Mouse (Mus musculus): ENCODE results near the gene Trim69. TPM values are rescaled to one million over a fixed set of nuclear protein-coding genes. Genes with fewer than 3 reads are reported as not detected.
"Not testable (repeated sequence)": the region's sequence is repeated elsewhere in the genome, so short reads cannot be mapped to it uniquely, and the experiment has no call there.

The Trim69 gene
- polyA plus RNA-seq, 1 experiment from 2014 or later = not detected

DNA sequence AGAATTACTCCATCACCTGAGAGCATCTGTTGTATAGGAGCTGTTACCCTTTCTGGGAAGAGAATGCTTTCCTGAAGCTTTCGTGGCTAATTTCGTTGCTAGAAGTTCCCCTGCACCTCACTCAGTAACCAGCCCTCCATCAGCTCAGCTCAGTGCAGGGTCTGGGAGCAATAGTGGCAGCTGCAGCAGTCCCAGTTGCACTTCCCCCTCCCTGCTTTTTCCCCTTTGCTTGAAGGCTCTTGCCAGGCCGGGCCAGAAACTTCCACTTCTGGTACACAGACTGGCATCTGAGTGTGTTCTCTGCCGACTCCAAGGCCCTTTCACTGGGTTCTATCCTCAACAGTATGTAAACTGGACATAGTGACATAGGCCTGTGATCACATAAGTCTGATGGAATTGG, 24.6 kb downstream of the Trim69 start:
- peak; percentile 28 for DNase-seq (ENCODE audit: low spot score, missing footprints)
- H3K9me3 ChIP-seq (ENCODE audit: control insufficient read depth, low read length) = no peaks in the 10 kb centered on the region
- ATAC-seq (ENCODE audit: low FRiP score) = no peak
- no peak overlapping the region for H3K27ac ChIP-seq (ENCODE audit: low read depth, low read length)
- WGBS = 87% methylated on average over 4 of the region's 4 CpGs
- no peaks in the 10 kb centered on the region for H3K27me3 ChIP-seq (ENCODE audit: control insufficient read depth, insufficient read depth, low read length)
- H3K9ac ChIP-seq (ENCODE audit: low read length) = no peak overlapping the region
- no peak overlapping the region for H3K4me3 ChIP-seq (ENCODE audit: low read depth, low read length)
- H3K4me2 ChIP-seq = no peak overlapping the region
- H3K4me1 ChIP-seq (ENCODE audit: control insufficient read depth, insufficient read depth, low read length) = no peaks in the 10 kb centered on the region
- H3K36me3 ChIP-seq (ENCODE audit: control insufficient read depth, insufficient read depth, low read length) = no peaks in the 10 kb centered on the region

DNA sequence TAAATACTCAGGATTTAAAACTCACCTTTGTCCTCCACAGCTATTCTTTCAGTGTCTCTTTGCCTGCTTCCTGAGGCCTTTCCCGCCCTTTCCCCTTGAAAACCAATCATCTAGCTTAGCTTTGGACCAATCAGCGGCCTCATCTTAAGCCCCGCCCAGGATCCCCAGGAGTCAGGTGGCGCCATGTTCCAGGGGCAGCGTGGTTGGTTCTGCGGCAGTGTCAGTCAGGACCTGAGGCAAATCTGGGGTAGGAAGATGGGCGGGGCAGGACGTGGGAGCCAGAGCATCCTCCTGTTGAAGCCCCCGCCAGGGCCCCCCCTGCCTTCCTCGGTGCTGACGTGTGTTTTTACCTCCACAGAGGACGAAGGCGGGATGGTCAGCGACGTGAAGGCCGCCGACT, 25.6 kb downstream of the Trim69 start, which contains the start of the genes Patl2 and Terb2:
Gene Patl2, minus strand, starts transcription at position 84 of the 400 bp plus-strand sequence.
Gene Terb2, plus strand, starts transcription at position 167 of the 400 bp plus-strand sequence.
- Histone ChIP-seq H3K27me3 (ENCODE audit: control insufficient read depth, insufficient read depth, low read length) (no peaks in the 10 kb centered on the region), H3K4me3 (ENCODE audit: low read depth, low read length) (no peak within 1 kb of the TSS), H3K9ac (ENCODE audit: low read length) (no peak within 1 kb of the TSS), H3K27ac (ENCODE audit: low read depth, low read length) (no peak within 1 kb of the TSS), H3K4me1 (ENCODE audit: control insufficient read depth, insufficient read depth, low read length) (no peaks in the 10 kb centered on the region), H3K4me2 (no peak within 1 kb of the TSS), H3K36me3 (ENCODE audit: control insufficient read depth, insufficient read depth, low read length) (no peaks in the 10 kb centered on the region), H3K9me3 (ENCODE audit: control insufficient read depth, low read length) (no peaks in the 10 kb centered on the region)
- 76% methylated on average over 17 of the region's 17 CpGs for WGBS
- peak; percentile 64 for DNase-seq (ENCODE audit: low spot score, missing footprints)
- ATAC-seq (ENCODE audit: low FRiP score) = no peak

DNA sequence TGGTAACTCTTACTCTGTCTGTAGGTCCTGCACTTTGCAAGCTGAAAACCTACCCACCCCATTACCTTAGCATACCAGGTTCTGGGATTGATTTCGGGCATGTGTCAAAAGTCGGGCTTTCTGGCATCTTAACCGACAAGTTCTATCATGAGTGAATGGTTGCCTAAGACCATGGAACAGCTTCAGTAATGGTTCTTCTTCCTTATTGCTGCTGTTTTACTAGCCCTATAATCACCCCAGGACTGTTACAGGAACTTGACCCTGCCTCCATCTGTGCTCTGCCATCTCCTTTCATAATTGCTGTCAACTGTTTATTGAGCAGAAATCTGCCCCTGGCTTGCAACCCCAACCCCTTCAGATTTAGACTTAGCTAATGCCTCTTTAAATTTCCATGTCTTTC, 26.3 kb downstream of the Trim69 start:
- Histone ChIP-seq H3K27me3 (ENCODE audit: control insufficient read depth, insufficient read depth, low read length) (no peaks in the 10 kb centered on the region), H3K9me3 (ENCODE audit: control insufficient read depth, low read length) (no peaks in the 10 kb centered on the region)
- 98% methylated on average over 3 of the region's 3 CpGs for WGBS

DNA sequence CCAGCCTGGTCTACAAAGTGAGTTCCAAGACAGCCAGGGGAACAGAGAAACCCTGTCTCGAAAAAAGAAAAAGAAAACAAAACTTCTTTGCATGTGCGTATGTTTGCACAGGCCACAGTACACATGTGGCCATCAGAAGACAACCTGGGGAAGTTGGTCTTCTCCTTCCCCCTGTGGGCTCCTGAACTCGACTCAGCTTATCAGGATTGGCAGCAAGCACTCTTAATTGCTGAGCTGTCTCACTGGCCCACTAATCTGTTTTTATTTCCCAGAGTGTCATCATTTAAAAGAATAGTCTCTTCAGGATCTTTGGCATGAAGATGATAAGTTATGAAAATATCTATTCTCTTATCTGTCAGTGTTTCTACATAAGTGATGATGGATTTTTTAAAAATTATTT, 31.3 kb downstream of the Trim69 start:
- 88% methylated on average over 3 of the region's 3 CpGs for WGBS
- no peak overlapping the region for H3K4me2 ChIP-seq
- ATAC-seq (ENCODE audit: low FRiP score) = no peak
- no peak overlapping the region for H3K27ac ChIP-seq (ENCODE audit: low read depth, low read length)
- H3K9ac ChIP-seq (ENCODE audit: low read length) = no peak overlapping the region
- H3K27me3 ChIP-seq (ENCODE audit: control insufficient read depth, insufficient read depth, low read length) = no peaks in the 10 kb centered on the region
- H3K4me1 ChIP-seq (ENCODE audit: control insufficient read depth, insufficient read depth, low read length) = no peaks in the 10 kb centered on the region
- no peaks in the 10 kb centered on the region for H3K36me3 ChIP-seq (ENCODE audit: control insufficient read depth, insufficient read depth, low read length)
- no peaks in the 10 kb centered on the region for H3K9me3 ChIP-seq (ENCODE audit: control insufficient read depth, low read length)
- H3K4me3 ChIP-seq (ENCODE audit: low read depth, low read length) = no peak overlapping the region
- DNase-seq (ENCODE audit: low spot score, missing footprints) = no peak

More for the DNA sequence above, 26.3 kb downstream of the Trim69 start:
- DNase-seq (ENCODE audit: low spot score, missing footprints) (peak; percentile 59), ATAC-seq (ENCODE audit: low FRiP score) (no peak)
- no peak overlapping the region for H3K9ac ChIP-seq (ENCODE audit: low read length)
- H3K27ac ChIP-seq (ENCODE audit: low read depth, low read length) = no peak overlapping the region
- H3K4me1 ChIP-seq (ENCODE audit: control insufficient read depth, insufficient read depth, low read length) = no peaks in the 10 kb centered on the region
- no peak overlapping the region for H3K4me2 ChIP-seq
- no peaks in the 10 kb centered on the region for H3K36me3 ChIP-seq (ENCODE audit: control insufficient read depth, insufficient read depth, low read length)
- no peak overlapping the region for H3K4me3 ChIP-seq (ENCODE audit: low read depth, low read length)

DNA sequence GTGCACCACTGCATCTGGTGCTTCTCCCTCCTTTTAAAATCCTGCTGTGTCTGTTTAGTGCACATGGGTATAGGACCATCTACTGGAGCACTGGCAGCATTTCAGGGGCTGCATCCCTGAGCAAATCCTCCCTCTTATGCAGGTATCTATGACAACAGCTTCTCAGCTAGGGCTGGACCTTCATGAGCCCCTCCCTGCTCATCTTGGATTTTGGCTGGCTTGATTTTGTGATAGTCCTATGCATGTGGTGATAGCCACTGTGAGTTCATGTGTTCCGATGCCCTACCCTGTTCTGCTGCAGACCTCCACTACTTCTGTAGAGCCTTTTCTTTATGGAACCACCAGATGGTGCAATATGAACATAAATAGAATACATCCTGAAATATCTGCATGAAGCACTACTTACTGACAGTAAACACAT, 34.0 kb downstream of the Trim69 start:
- Histone ChIP-seq H3K4me2 (no peak overlapping the region), H3K4me3 (ENCODE audit: low read depth, low read length) (no peak overlapping the region), H3K9ac (ENCODE audit: low read length) (no peak overlapping the region), H3K9me3 (ENCODE audit: control insufficient read depth, low read length) (no peaks in the 10 kb centered on the region), H3K36me3 (ENCODE audit: control insufficient read depth, insufficient read depth, low read length) (no peaks in the 10 kb centered on the region), H3K27me3 (ENCODE audit: control insufficient read depth, insufficient read depth, low read length) (no peaks in the 10 kb centered on the region), H3K4me1 (ENCODE audit: control insufficient read depth, insufficient read depth, low read length) (no peaks in the 10 kb centered on the region), H3K27ac (ENCODE audit: low read depth, low read length) (no peak overlapping the region)
- 71% methylated on average over 1 of the region's 1 CpGs for WGBS
- DNase-seq (ENCODE audit: low spot score, missing footprints) (peak; percentile 84), ATAC-seq (ENCODE audit: low FRiP score) (no peak)

DNA sequence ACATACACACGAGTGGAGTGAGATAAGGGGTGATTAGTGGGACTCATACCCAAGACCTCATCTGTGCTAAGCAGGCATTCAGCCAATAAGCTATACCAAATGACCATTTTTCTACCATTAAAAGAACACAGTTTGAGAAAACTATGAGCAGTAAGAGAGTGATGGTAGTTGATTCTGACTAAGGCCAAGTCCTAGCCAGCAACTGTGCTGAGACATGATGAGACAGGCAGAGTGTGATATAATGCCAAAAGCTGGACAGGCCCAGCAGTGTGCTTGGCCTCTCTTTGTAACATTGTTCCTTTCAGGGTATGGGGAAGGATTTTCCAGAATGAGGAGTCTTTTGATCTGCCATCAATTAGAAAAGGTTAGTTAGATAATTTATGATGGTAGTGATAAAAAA, 41.0 kb downstream of the Trim69 start:
- Histone ChIP-seq H3K36me3 (ENCODE audit: control insufficient read depth, insufficient read depth, low read length) (no peaks in the 10 kb centered on the region), H3K9me3 (ENCODE audit: control insufficient read depth, low read length) (no peaks in the 10 kb centered on the region), H3K4me2 (no peak overlapping the region), H3K4me1 (ENCODE audit: control insufficient read depth, insufficient read depth, low read length) (no peaks in the 10 kb centered on the region), H3K27ac (ENCODE audit: low read depth, low read length) (no peak overlapping the region), H3K4me3 (ENCODE audit: low read depth, low read length) (no peak overlapping the region), H3K27me3 (ENCODE audit: control insufficient read depth, insufficient read depth, low read length) (no peaks in the 10 kb centered on the region), H3K9ac (ENCODE audit: low read length) (no peak overlapping the region)
- 83% methylated on average over 1 of the region's 1 CpGs for WGBS
- DNase-seq (ENCODE audit: low spot score, missing footprints) (no peak), ATAC-seq (ENCODE audit: low FRiP score) (no peak)

DNA sequence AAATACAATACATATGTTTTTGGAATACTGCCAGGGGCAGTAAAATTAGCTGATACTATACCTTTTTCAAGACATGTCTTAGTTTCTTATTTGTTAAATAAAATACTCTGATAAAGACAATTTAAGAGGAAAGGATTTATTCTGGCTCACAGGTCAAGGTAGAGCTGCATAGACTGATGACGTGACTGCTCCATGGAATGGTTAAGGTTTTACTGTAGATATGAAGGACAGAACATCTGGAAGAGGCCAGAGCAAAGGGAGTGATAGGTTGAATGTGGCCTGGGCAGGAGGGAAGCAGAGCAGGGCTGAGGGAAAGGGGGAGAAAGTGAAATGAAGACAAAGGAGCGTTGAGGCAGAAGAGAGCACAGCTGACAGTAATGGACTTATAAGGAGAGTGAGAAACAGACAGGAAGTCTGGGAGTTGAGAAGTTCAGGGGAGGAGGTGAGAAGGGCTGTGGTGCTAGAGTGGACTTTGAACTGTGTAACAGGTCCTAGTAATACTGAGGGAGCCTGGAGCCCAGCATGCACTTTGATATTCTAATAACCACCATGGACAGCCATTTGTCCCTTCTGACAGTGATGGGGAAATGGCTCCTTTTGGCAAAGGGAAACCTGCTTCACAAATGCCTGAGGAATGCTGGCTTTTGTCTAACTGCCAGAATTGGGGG, 46.1 kb downstream of the Trim69 start:
- DNase-seq (ENCODE audit: low spot score, missing footprints) = no peak
- Histone ChIP-seq H3K4me1 (ENCODE audit: control insufficient read depth, insufficient read depth, low read length) (no peaks in the 10 kb centered on the region), H3K4me2 (no peak overlapping the region), H3K27ac (ENCODE audit: low read depth, low read length) (no peak overlapping the region), H3K9ac (ENCODE audit: low read length) (no peak overlapping the region), H3K27me3 (ENCODE audit: control insufficient read depth, insufficient read depth, low read length) (no peaks in the 10 kb centered on the region), H3K9me3 (ENCODE audit: control insufficient read depth, low read length) (no peaks in the 10 kb centered on the region), H3K4me3 (ENCODE audit: low read depth, low read length) (no peak overlapping the region), H3K36me3 (ENCODE audit: control insufficient read depth, insufficient read depth, low read length) (no peaks in the 10 kb centered on the region)
- ATAC-seq (ENCODE audit: low FRiP score) = no peak
- 80% methylated on average over 2 of the region's 2 CpGs for WGBS

DNA sequence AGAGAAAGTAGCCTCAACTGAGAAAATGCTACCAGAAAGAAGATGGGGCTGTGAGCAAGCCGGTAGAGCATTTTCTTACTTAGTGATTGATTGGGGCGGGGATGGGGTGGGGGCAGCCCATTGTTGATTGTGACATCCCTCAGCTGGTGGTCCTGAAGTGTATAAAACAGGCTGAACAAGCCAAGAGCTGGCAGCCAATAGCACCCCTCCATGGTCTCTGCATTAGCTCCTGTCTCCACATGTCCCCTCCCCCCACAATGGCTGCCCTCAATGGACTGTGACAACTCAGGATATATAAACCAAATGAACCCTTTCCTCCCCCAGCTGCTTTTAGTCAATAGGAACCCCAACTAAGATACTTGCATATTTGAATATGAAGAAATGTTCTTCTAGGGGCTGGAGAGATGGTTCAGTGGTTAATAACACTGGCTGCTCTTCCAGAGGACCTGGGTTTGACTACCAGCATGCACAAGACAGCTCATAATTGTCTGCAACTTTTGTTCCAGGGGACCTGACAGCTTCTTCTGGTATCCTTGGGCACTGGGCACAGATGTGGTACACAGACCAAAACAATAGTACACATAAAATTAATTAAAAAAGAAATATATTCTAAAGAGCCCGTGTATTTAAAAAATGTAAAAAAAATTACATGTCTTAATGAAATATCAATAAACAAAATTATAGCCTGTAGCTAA, 50.2 kb downstream of the Trim69 start:
- H3K4me3 ChIP-seq (ENCODE audit: low read depth, low read length) = no peak overlapping the region
- H3K36me3 ChIP-seq (ENCODE audit: control insufficient read depth, insufficient read depth, low read length) = no peaks in the 10 kb centered on the region
- H3K27me3 ChIP-seq (ENCODE audit: control insufficient read depth, insufficient read depth, low read length) = no peaks in the 10 kb centered on the region
- no peak overlapping the region for H3K4me2 ChIP-seq
- no peak overlapping the region for H3K9ac ChIP-seq (ENCODE audit: low read length)
- WGBS = 47% methylated on average over 3 of the region's 3 CpGs
- DNase-seq (ENCODE audit: low spot score, missing footprints) (no peak), ATAC-seq (ENCODE audit: low FRiP score) (peak; percentile 72)
- no peaks in the 10 kb centered on the region for H3K4me1 ChIP-seq (ENCODE audit: control insufficient read depth, insufficient read depth, low read length)
- no peak overlapping the region for H3K27ac ChIP-seq (ENCODE audit: low read depth, low read length)
- H3K9me3 ChIP-seq (ENCODE audit: control insufficient read depth, low read length) = no peaks in the 10 kb centered on the region

DNA sequence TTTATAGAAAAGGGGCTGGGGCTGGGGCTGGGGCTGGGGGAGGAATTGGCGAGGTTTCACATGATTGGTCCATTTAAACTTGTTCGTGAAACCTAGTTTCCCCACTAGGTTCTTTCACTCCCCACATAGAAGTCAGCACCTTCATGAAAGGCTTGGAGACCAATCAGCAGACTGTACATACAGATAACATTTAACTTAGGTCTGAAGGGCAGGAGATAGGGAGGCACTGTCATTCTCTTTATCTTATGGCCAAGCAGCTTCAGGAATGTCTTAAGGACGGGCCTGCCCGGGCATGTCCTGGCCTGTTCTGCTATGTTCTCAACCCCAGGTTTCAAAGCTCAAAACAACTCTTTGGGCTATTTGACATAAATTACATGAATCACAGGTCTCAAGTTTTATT, 56.6 kb downstream of the Trim69 start:
- not testable (repeated sequence) for ATAC-seq (ENCODE audit: low FRiP score); H3K4me2 ChIP-seq; H3K9ac ChIP-seq (ENCODE audit: low read length); H3K4me1 ChIP-seq (ENCODE audit: control insufficient read depth, insufficient read depth, low read length); H3K36me3 ChIP-seq (ENCODE audit: control insufficient read depth, insufficient read depth, low read length); DNase-seq (ENCODE audit: low spot score, missing footprints); H3K27ac ChIP-seq (ENCODE audit: low read depth, low read length); H3K27me3 ChIP-seq (ENCODE audit: control insufficient read depth, insufficient read depth, low read length); H3K4me3 ChIP-seq (ENCODE audit: low read depth, low read length); H3K9me3 ChIP-seq (ENCODE audit: control insufficient read depth, low read length)
- 95% methylated on average over 4 of the region's 4 CpGs for WGBS

Data from midbrain, embryonic 11.5 days (tissue).